Mouse (Mus musculus) bone marrow macrophage, adult 2 months (primary cell): Measurements from ENCODE around the gene Cyb561.

ENCODE experiments used
- CTCF ChIP-seq: IDR thresholded peaks from 2 replicates; pipeline ENCODE4 v1.5.1; 2012; ENCODE audit warnings: low read depth, mild to moderate bottlenecking, low read length, moderate library complexity
- POLR2A ChIP-seq: IDR thresholded peaks from 2 replicates; pipeline ENCODE4 v1.6.1; 2012; ENCODE audit warnings: mild to moderate bottlenecking, low read depth, low read length, borderline replicate concordance

DNA sequence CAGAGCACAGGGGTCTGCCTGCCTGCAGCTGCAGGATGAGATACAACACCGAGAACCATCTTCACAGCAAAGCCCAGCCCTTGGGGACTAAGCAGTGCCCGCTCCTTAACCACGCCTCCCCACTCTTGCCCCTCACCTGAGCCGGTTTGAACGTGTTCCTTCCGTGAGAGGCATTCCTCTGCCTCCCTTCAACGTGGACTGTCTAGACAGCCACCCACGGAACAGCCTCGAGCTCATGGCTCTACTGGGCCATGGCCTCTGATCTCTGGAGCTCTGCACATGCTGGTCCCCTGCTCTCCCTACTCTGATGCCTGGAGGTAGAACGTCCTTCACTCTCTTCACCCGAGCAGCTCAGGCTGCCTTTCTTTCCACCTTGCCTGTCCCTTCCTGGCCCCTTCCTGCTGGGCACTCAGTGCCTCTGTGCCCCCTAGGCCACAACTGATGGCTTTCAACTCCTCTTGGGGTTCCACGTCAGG, at the start of gene Cyb561:
- TF ChIP-seq CTCF (no peak), POLR2A (no peak)
